ENCODE assay signal across 33 mouse cellular contexts in genomic region chr3:138764782-138765181, GRCm38 (mm10). TPM values are rescaled to one million over a fixed set of nuclear protein-coding genes. Genes with fewer than 3 reads are reported as not detected.
DNase-seq lines count a peak whose midpoint lies in the region; ATAC-seq and TF ChIP-seq lines count a peak whose summit lies in the region.
"Had no signal": no experiment of that assay in that cellular context is flagged by ENCODE, and none has a peak within 500 bp of the region (broad histone marks: within the 10 kb centered on the region; RNA-seq: fewer than 3 reads in every experiment).

No protein-coding gene starts in this region.

- in situ Hi-C loops in Patski (cut with MboI; ENCODE audit: low pct_unique_long_range_greater_than_20kb): no loop called here

- TF ChIP-seq EP300 in lung, postnatal 0 days (IDR thresholded peaks at IDR 0.05): no peak

- H3K4me3 ChIP-seq in lung, postnatal 0 days (ENCODE audit: low read depth, low read length): no peak overlapping the region
- H3K4me3 ChIP-seq in lung, adult 2 months (replicated peaks; ENCODE audit: extremely low read depth, low read depth, low read length): no peak overlapping the region
- H3K4me3 ChIP-seq in heart, embryonic 11.5 days (ENCODE audit: low read depth, low read length): no peak overlapping the region
- H3K4me3 ChIP-seq: embryonic facial prominence, embryonic 13.5 days; forebrain, embryonic 10.5 days; forebrain, embryonic 15.5 days; heart, embryonic 12.5 days; hindbrain, embryonic 13.5 days; liver, embryonic 15.5 days; lung, embryonic 15.5 days; megakaryocyte, embryonic 14.5 days; midbrain, embryonic 12.5 days had no signal

- no peak overlapping the region for H3K27ac ChIP-seq in lung, postnatal 0 days (ENCODE audit: low read length)
- H3K27ac ChIP-seq in heart, embryonic 11.5 days (ENCODE audit: low read depth, low read length): no peak overlapping the region
- H3K27ac ChIP-seq: embryonic facial prominence, embryonic 13.5 days; forebrain, embryonic 10.5 days; forebrain, embryonic 15.5 days; hindbrain, embryonic 13.5 days; liver, embryonic 15.5 days; lung, embryonic 15.5 days; midbrain, embryonic 12.5 days; stomach, postnatal 0 days had no signal

- no peak for TF ChIP-seq CTCF in lung, postnatal 0 days (IDR thresholded peaks at IDR 0.05)
- no peak for TF ChIP-seq CTCF in lung, adult 2 months (IDR thresholded peaks at IDR 0.05; ENCODE audit: insufficient read depth, low read length)
- no peak for TF ChIP-seq CTCF in Patski (IDR thresholded peaks at IDR 0.05)

- 0 out of 2 replicates have a peak, but pooled peaks have one; percentile 29 for ATAC-seq in lung, postnatal 0 days
- ATAC-seq in Patski: peak; percentile 64
- ATAC-seq in heart, embryonic 11.5 days (replicated peaks; ENCODE audit: insufficient number of reproducible peaks, low FRiP score, low TSS enrichment): no peak
- ATAC-seq: forebrain, embryonic 15.5 days; intestine, postnatal 0 days had no signal

- peaks cover 6% of the 10 kb centered on the region; the same call in 1 of the 2 replicates for H3K4me1 ChIP-seq in lung, postnatal 0 days (ENCODE audit: insufficient read depth, low read depth, low read length)
- peaks cover 2% of the 10 kb centered on the region; the same call in 1 of the 2 replicates for H3K4me1 ChIP-seq in lung, adult 2 months (ENCODE audit: control insufficient read depth, insufficient read depth, low read length)
- peaks cover 4% of the 10 kb centered on the region; the same call in 1 of the 2 replicates for H3K4me1 ChIP-seq in heart, embryonic 11.5 days (ENCODE audit: control insufficient read depth, insufficient read depth, low read length)
- H3K4me1 ChIP-seq: megakaryocyte, embryonic 14.5 days had no signal

- no peaks in the 10 kb centered on the region for H3K27me3 ChIP-seq in lung, postnatal 0 days (replicated peaks; ENCODE audit: insufficient read depth, low read length)
- H3K27me3 ChIP-seq in Patski: no peaks in the 10 kb centered on the region
- no peaks in the 10 kb centered on the region for H3K27me3 ChIP-seq in heart, embryonic 11.5 days (ENCODE audit: control insufficient read depth, insufficient read depth, low read length)
- H3K27me3 ChIP-seq: embryonic facial prominence, embryonic 13.5 days; forebrain, embryonic 15.5 days; heart, embryonic 12.5 days; hindbrain, embryonic 13.5 days; liver, embryonic 15.5 days; lung, embryonic 15.5 days; megakaryocyte, embryonic 14.5 days; midbrain, embryonic 12.5 days had no signal

- no peak overlapping the region for H3K4me2 ChIP-seq in lung, postnatal 0 days (replicated peaks; ENCODE audit: low read depth, low read length)
- H3K4me2 ChIP-seq in heart, embryonic 11.5 days: no peak overlapping the region
- H3K4me2 ChIP-seq: embryonic facial prominence, embryonic 13.5 days; forebrain, embryonic 15.5 days; heart, embryonic 12.5 days; hindbrain, embryonic 13.5 days; liver, embryonic 15.5 days; lung, embryonic 15.5 days; midbrain, embryonic 12.5 days had no signal

- no peak overlapping the region for H3K9ac ChIP-seq in lung, postnatal 0 days (replicated peaks; ENCODE audit: low read depth)
- no peak overlapping the region for H3K9ac ChIP-seq in heart, embryonic 11.5 days (ENCODE audit: low read depth, low read length)
- H3K9ac ChIP-seq: embryonic facial prominence, embryonic 13.5 days; forebrain, embryonic 15.5 days; heart, embryonic 12.5 days; hindbrain, embryonic 13.5 days; liver, embryonic 15.5 days; lung, embryonic 15.5 days; midbrain, embryonic 12.5 days had no signal

- no peaks in the 10 kb centered on the region for H3K36me3 ChIP-seq in lung, postnatal 0 days (ENCODE audit: insufficient read depth, low read length)
- H3K36me3 ChIP-seq in heart, embryonic 11.5 days (ENCODE audit: control insufficient read depth, insufficient read depth, low read length): no peaks in the 10 kb centered on the region
- H3K36me3 ChIP-seq: embryonic facial prominence, embryonic 13.5 days; forebrain, embryonic 15.5 days; heart, embryonic 12.5 days; hindbrain, embryonic 13.5 days; liver, embryonic 15.5 days; lung, embryonic 15.5 days; midbrain, embryonic 12.5 days had no signal

- CTCF ChIA-PET in Patski (lab: Charles Lee): interaction anchor here (1.5 to 2.3 kb wide), 2 partner anchors 9 to 17 kb away, joined by 3 to 8 read pairs; no protein-coding TSS in a partner anchor

- POLR2A ChIA-PET in Patski (lab: Charles Lee): interaction anchor here (1.1 to 3.4 kb wide), 3 partner anchors 9 to 22 kb away, joined by 3 to 16 read pairs (median 6); partner anchors contain the start of gene Tspan5

- no peak for DNase-seq in lung, postnatal 0 days (ENCODE audit: low spot score)
- no peak for DNase-seq in lung, adult 2 months
- DNase-seq in Patski (ENCODE audit: low read depth, low spot score): peak; percentile 71
- peak; percentile 60 for DNase-seq in adrenal gland, postnatal 10 days
- DNase-seq in thymus, postnatal 14 days: no peak
- DNase-seq in embryo, embryonic 9.5 days (ENCODE audit: extremely low spot score): no peak
- DNase-seq: B cell, adult 2 months; cerebellum, adult 9-10 months; cerebellum, postnatal 36 days; embryo, embryonic 11 days; gastrocnemius, postnatal 36 days; heart, adult 18-20 months; heart, postnatal 4 days; kidney, adult 9 months; kidney, postnatal 10 days; liver; lung, postnatal 4 days; right cerebral cortex, adult 18-20 months; right cerebral cortex, postnatal 4 days; thymus, adult 18-20 months; thymus, postnatal 36 days had no signal

- H3K9me3 ChIP-seq in lung, postnatal 0 days (ENCODE audit: low read length): no peaks in the 10 kb centered on the region
- no peaks in the 10 kb centered on the region for H3K9me3 ChIP-seq in heart, embryonic 11.5 days (replicated peaks; ENCODE audit: control insufficient read depth, low read length)
- H3K9me3 ChIP-seq: embryonic facial prominence, embryonic 13.5 days; forebrain, embryonic 10.5 days; forebrain, embryonic 15.5 days; heart, embryonic 12.5 days; hindbrain, embryonic 13.5 days; liver, embryonic 15.5 days; lung, embryonic 15.5 days; megakaryocyte, embryonic 14.5 days; midbrain, embryonic 12.5 days had no signal

- whole genome bisulfite sequencing in lung, postnatal 0 days: 54% methylated on average over 3 of the region's 3 CpGs
- WGBS in lung, adult 2 months: 43% methylated on average over 3 of the region's 3 CpGs
- WGBS in heart, embryonic 11.5 days (ENCODE audit: insufficient replicate concordance): 69% methylated on average over 3 of the region's 3 CpGs

- no peak for TF ChIP-seq POLR2A in lung, adult 2 months (IDR thresholded peaks at IDR 0.05; ENCODE audit: borderline replicate concordance, extremely low read depth, low read depth, low read length)

RNA-seq across cellular contexts. Expression of gene Tspan5, which starts 22.8 kb away (rescaled TPM):
- 33.0 and 35.0 TPM in 2 replicates for polyA plus RNA-seq in lung, postnatal 0 days (2015; fragmentation: Nextera tagmentation; extraction: Ambion mirVana)
- polyA plus RNA-seq in lung, adult 2 months (2012; rRNA removed): 20.3 and 33.0 TPM in 2 replicates
- 62.0 TPM for polyA plus RNA-seq in Patski (2021)
- total RNA-seq in adrenal gland, postnatal 10 days (2021): 10 to 100 TPM; 30.0 to 30.8 TPM
- 13.9 and 17.1 TPM in 2 replicates for polyA plus RNA-seq in heart, embryonic 11.5 days (2014; fragmentation: Nextera tagmentation; extraction: Ambion mirVana)

Comparison
In these comparisons a context has a peak if more than half of its experiments do, and no peak if none do; other contexts are left out.
1. DNase-seq: peak in Patski (single experiment) and adrenal gland, postnatal 10 days (single experiment); none in lung, postnatal 0 days (single experiment), lung, adult 2 months (single experiment), thymus, postnatal 14 days (single experiment) and embryo, embryonic 9.5 days (single experiment).